Mouse (Mus musculus): Measurements from ENCODE around the gene Tmem35b. TPM values are rescaled to one million over a fixed set of nuclear protein-coding genes. Genes with fewer than 3 reads are reported as not detected.

Tmem35b gene
- polyA plus RNA-seq, 1 experiment: 0.14 TPM

DNA sequence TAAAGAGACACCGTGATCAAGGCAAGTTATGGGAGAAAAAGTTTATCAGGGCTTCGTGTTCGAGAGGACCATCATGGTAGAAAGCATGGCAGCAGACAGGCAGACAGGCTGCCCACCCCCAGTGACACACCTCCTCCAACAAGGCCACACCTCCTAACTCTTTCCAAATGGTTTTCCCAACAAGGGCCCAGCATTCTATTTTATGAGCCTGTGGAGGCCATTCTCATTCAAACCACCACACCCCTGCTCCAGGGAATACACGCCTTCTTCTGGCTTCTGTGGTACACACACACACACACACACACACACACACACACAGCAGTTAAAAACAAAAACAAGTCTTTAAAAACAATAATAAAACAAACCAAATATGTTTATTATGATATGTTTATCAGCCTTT lies 34.3 kb downstream of the Tmem35b start:
- H3ac ChIP-seq (ENCODE audit: control insufficient read depth, insufficient read length): no peak overlapping the region

GRCm38 (mm10) chr4:127163926-127164325 lies 40.4 kb downstream of the Tmem35b start:
- Histone ChIP-seq H3K36me3 (ENCODE audit: control insufficient read depth, insufficient read depth) (no peaks in the 10 kb centered on the region), H3K4me2 (ENCODE audit: low read depth) (no peak overlapping the region), H3K79me2 (ENCODE audit: control insufficient read depth, insufficient read depth) (no peaks in the 10 kb centered on the region), H3K27me3 (ENCODE audit: control insufficient read depth, insufficient read depth, insufficient read length) (peaks cover 11% of the 10 kb centered on the region), H3K4me3 (no peak overlapping the region), H3ac (ENCODE audit: control insufficient read depth, insufficient read length) (no peak overlapping the region)
- TF ChIP-seq MYOD1 (IDR thresholded peaks at IDR 0.05; ENCODE audit: control insufficient read depth in 1 of 3, insufficient read length in 2 of 3, low read depth in 2 of 3) (no peak), POLR2A (IDR thresholded peaks at IDR 0.05; ENCODE audit: insufficient read length, low read depth) (no peak), TCF3 (IDR thresholded peaks at IDR 0.05; ENCODE audit: insufficient read length, low read depth) (no peak), POLR2AphosphoS2 (IDR thresholded peaks at IDR 0.05; ENCODE audit: insufficient read length, low read depth) (no peak)

More for the DNA sequence above, 34.3 kb downstream of the Tmem35b start:
- Histone ChIP-seq H3K4me2 (ENCODE audit: low read depth) (no peak overlapping the region), H3K36me3 (ENCODE audit: control insufficient read depth, insufficient read depth) (no peaks in the 10 kb centered on the region), H3K79me2 (ENCODE audit: control insufficient read depth, insufficient read depth) (no peaks in the 10 kb centered on the region), H3K27me3 (ENCODE audit: control insufficient read depth, insufficient read depth, insufficient read length) (no peaks in the 10 kb centered on the region), H3K4me3 (no peak overlapping the region)
- TF ChIP-seq E2F4 (IDR thresholded peaks at IDR 0.05; ENCODE audit: insufficient read depth) (no peak), POLR2AphosphoS2 (IDR thresholded peaks at IDR 0.05; ENCODE audit: insufficient read length, low read depth) (no peak), USF1 (IDR thresholded peaks at IDR 0.05; ENCODE audit: low read depth) (no peak), SRF (IDR thresholded peaks at IDR 0.05; ENCODE audit: control insufficient read depth, insufficient read length, low read depth) (no peak), MYOD1 (IDR thresholded peaks at IDR 0.05; ENCODE audit: control insufficient read depth in 1 of 3, insufficient read length in 2 of 3, low read depth in 2 of 3) (no peak), MYOG (IDR thresholded peaks at IDR 0.05; ENCODE audit: control insufficient read depth in 1 of 3, insufficient read depth in 1 of 3, insufficient read length in 2 of 3, low read depth in 2 of 3) (no peak), POLR2A (IDR thresholded peaks at IDR 0.05; ENCODE audit: insufficient read length, low read depth) (no peak), TCF12 (IDR thresholded peaks at IDR 0.05; ENCODE audit: insufficient read depth, poor library complexity, severe bottlenecking) (no peak), TCF3 (IDR thresholded peaks at IDR 0.05; ENCODE audit: insufficient read length, low read depth) (no peak), MAX (IDR thresholded peaks at IDR 0.05; ENCODE audit: low read depth) (no peak), CEBPB (IDR thresholded peaks at IDR 0.05; ENCODE audit: insufficient read depth, poor library complexity, severe bottlenecking) (no peak), REST (IDR thresholded peaks at IDR 0.05; ENCODE audit: insufficient read depth, insufficient read length) (no peak)

- Histone ChIP-seq H3ac (ENCODE audit: control insufficient read depth, insufficient read length) (no peak overlapping the region), H3K27me3 (ENCODE audit: control insufficient read depth, insufficient read depth, insufficient read length) (peaks cover 21% of the 10 kb centered on the region), H3K4me3 (no peak overlapping the region), H3K4me2 (ENCODE audit: low read depth) (no peak overlapping the region), H3K79me2 (ENCODE audit: control insufficient read depth, insufficient read depth) (no peaks in the 10 kb centered on the region), H3K36me3 (ENCODE audit: control insufficient read depth, insufficient read depth) (no peaks in the 10 kb centered on the region)
- no peak for TF ChIP-seq CEBPB (IDR thresholded peaks at IDR 0.05; ENCODE audit: insufficient read depth, poor library complexity, severe bottlenecking)
These were observed 43.6 kb downstream of the Tmem35b start for GRCm38 (mm10) chr4:127167096-127167495.

DNA sequence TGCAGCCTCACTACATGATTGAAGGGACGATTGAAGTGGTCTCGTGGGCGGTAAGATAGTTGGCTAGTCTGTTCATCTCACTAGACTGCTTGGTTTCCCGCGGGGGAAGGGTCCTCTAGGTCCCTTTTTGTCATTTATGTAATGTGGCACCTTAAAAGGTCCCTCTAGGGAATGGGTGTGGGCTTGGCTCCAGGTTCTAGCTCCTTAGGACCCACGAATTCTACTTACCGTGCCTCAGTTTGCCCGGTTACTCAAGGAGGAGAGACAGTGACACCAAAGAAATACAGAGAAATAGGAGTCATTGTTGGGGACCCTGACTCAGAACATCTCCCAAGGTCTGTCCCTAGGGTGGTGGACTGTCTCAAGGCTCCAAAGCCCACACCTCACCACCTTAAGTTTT lies 44.2 kb downstream of the Tmem35b start:
- no peak overlapping the region for H3ac ChIP-seq (ENCODE audit: control insufficient read depth, insufficient read length)
- H3K27me3 ChIP-seq (ENCODE audit: control insufficient read depth, insufficient read depth, insufficient read length): peaks cover 21% of the 10 kb centered on the region
- TF ChIP-seq USF1 (IDR thresholded peaks at IDR 0.05; ENCODE audit: low read depth): no peak
- TF ChIP-seq REST (IDR thresholded peaks at IDR 0.05; ENCODE audit: insufficient read depth, insufficient read length): no peak
- no peak for TF ChIP-seq CEBPB (IDR thresholded peaks at IDR 0.05; ENCODE audit: insufficient read depth, poor library complexity, severe bottlenecking)
- no peak for TF ChIP-seq MYOD1 (IDR thresholded peaks at IDR 0.05; ENCODE audit: control insufficient read depth in 1 of 3, insufficient read length in 2 of 3, low read depth in 2 of 3)
- no peak for TF ChIP-seq POLR2AphosphoS2 (IDR thresholded peaks at IDR 0.05; ENCODE audit: insufficient read length, low read depth)
- TF ChIP-seq MAX (IDR thresholded peaks at IDR 0.05; ENCODE audit: low read depth): no peak
- no peak overlapping the region for H3K4me2 ChIP-seq (ENCODE audit: low read depth)
- H3K79me2 ChIP-seq (ENCODE audit: control insufficient read depth, insufficient read depth): no peaks in the 10 kb centered on the region
- H3K4me3 ChIP-seq: no peak overlapping the region
- H3K36me3 ChIP-seq (ENCODE audit: control insufficient read depth, insufficient read depth): no peaks in the 10 kb centered on the region

DNA sequence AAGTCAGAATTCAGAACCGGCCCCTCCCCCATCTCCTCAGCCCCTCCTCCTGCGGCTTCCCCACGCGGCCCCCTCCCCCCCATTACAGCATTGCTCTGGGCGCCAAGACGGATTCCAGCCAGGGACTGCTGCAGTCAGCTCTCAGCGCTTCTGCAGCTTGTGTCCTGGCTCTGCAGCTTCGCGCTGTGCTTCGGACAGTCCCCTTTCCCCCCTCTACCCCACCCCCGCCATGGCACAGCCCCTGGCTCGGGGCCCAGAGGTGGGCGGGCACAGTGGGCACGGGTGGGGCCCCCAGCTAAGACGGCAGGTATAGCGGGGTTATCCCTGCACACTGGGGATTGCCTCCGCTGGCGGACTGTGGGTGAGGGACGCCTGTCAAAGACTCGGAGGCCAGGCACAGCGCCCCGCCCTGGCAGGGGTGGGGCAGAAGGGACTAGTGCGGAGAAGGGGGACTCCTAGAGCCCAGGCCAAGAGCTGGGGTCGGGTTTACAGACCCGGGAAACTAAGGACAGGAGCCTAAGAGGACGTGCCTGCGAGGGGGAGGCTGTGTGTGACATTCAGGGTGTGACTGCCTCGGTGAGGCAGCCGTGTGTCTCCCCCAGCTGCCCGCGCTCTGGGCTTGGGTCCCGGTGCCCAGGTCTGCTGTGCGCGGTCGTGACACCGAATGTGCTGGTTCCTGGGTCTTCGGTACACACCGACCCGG lies 44.9 kb downstream of the Tmem35b start:
- no peaks in the 10 kb centered on the region for H3K79me2 ChIP-seq (ENCODE audit: control insufficient read depth, insufficient read depth)
- H3K27me3 ChIP-seq (ENCODE audit: control insufficient read depth, insufficient read depth, insufficient read length): peaks cover 21% of the 10 kb centered on the region
- H3K4me2 ChIP-seq (ENCODE audit: low read depth): no peak overlapping the region
- H3ac ChIP-seq (ENCODE audit: control insufficient read depth, insufficient read length): no peak overlapping the region
- TF ChIP-seq E2F4 (IDR thresholded peaks at IDR 0.05; ENCODE audit: insufficient read depth): no peak
- no peak for TF ChIP-seq SRF (IDR thresholded peaks at IDR 0.05; ENCODE audit: control insufficient read depth, insufficient read length, low read depth)
- no peak for TF ChIP-seq CEBPB (IDR thresholded peaks at IDR 0.05; ENCODE audit: insufficient read depth, poor library complexity, severe bottlenecking)
- TF ChIP-seq MYOG (IDR thresholded peaks at IDR 0.05; ENCODE audit: control insufficient read depth in 1 of 3, insufficient read depth in 1 of 3, insufficient read length in 2 of 3, low read depth in 2 of 3): no peak
- TF ChIP-seq TCF12 (IDR thresholded peaks at IDR 0.05; ENCODE audit: insufficient read depth, poor library complexity, severe bottlenecking): no peak
- no peak for TF ChIP-seq POLR2AphosphoS2 (IDR thresholded peaks at IDR 0.05; ENCODE audit: insufficient read length, low read depth)
- no peak for TF ChIP-seq MAX (IDR thresholded peaks at IDR 0.05; ENCODE audit: low read depth)
- no peak for TF ChIP-seq MYOD1 (IDR thresholded peaks at IDR 0.05; ENCODE audit: control insufficient read depth in 1 of 3, insufficient read length in 2 of 3, low read depth in 2 of 3)
- no peaks in the 10 kb centered on the region for H3K36me3 ChIP-seq (ENCODE audit: control insufficient read depth, insufficient read depth)
- no peak overlapping the region for H3K4me3 ChIP-seq

Measured in myocyte (in vitro differentiated cells).